Mouse (Mus musculus): ENCODE measurements around the gene Hist4h4. TPM values are rescaled to one million over a fixed set of nuclear protein-coding genes. Genes with fewer than 3 reads are reported as not detected.

Hist4h4 gene
- polyA plus RNA-seq, 1 experiment: 0.63 TPM

DNA sequence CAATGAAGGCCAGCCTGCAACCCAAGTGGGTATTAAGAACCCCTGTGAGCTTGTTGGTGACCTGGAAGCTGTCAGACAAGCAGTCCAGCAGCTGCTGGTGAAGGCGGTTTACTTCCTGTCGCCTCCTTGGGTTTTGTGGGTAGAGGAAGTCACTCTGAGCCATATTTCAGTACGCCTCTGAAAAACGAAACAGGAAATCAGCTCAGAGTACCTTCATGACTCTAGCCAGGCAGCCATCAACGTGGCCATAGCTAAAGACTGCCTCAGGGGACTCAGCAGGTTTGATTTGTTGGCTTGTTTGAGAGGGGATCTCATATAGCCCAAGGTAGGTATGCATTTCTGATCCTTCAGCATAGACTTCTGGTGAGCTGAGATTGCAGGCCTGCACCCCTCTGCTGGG lies 27.5 kb upstream of the Hist4h4 start:
- no peak overlapping the region for H3K4me3 ChIP-seq (ENCODE audit: low read depth, low read length)
- H3K4me1 ChIP-seq (ENCODE audit: control insufficient read depth, insufficient read depth, low read length): no peaks in the 10 kb centered on the region
- no peak overlapping the region for H3K9ac ChIP-seq (ENCODE audit: low read depth, poor library complexity, severe bottlenecking)
- H3K9me3 ChIP-seq (replicated peaks; ENCODE audit: control insufficient read depth, insufficient read depth, low read length, poor library complexity, severe bottlenecking): no peaks in the 10 kb centered on the region
- TF ChIP-seq POLR2A (IDR thresholded peaks at IDR 0.05; ENCODE audit: insufficient read depth, low read length): no peak
- TF ChIP-seq EP300 (IDR thresholded peaks at IDR 0.05; ENCODE audit: insufficient read depth, low read depth, low read length): no peak
- no peak for TF ChIP-seq CTCF (IDR thresholded peaks at IDR 0.05; ENCODE audit: low read depth, low read length)
- H3K36me3 ChIP-seq (ENCODE audit: control insufficient read depth, insufficient read depth, low read length, poor library complexity, severe bottlenecking): no peaks in the 10 kb centered on the region
- no peaks in the 10 kb centered on the region for H3K27me3 ChIP-seq (ENCODE audit: control insufficient read depth, insufficient read depth, low read length, poor library complexity, severe bottlenecking)
- H3K27ac ChIP-seq (ENCODE audit: insufficient read depth, low read length): no peak overlapping the region

DNA sequence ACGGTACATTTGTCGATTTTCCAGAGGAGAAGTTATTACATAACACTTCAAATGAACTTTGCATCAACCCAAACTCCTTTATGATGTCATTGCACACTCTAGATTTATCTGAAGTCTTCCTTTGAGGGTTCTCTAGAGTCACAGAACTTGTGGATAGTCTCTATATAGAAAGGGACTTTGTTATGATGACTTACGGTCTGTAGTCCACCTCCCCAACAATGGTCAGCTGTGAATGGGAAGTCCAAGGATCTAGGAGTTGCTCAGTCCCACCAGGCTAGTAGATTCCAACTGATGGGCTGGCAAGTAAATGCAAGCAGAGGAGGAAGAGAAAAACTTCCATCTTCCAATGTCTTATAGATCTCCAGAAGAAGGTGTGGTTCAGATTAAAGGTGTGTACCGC lies 24.5 kb upstream of the Hist4h4 start:
- TF ChIP-seq EP300 (IDR thresholded peaks at IDR 0.05; ENCODE audit: insufficient read depth, low read depth, low read length) (no peak), CTCF (IDR thresholded peaks at IDR 0.05; ENCODE audit: low read depth, low read length) (no peak), POLR2A (IDR thresholded peaks at IDR 0.05; ENCODE audit: insufficient read depth, low read length) (no peak)
- no peaks in the 10 kb centered on the region for H3K4me1 ChIP-seq (ENCODE audit: control insufficient read depth, insufficient read depth, low read length)
- H3K9ac ChIP-seq (ENCODE audit: low read depth, poor library complexity, severe bottlenecking): peak overlapping the region; percentile 78
- no peak overlapping the region for H3K27ac ChIP-seq (ENCODE audit: insufficient read depth, low read length)
- H3K4me3 ChIP-seq (ENCODE audit: low read depth, low read length): peak overlapping the region; percentile 65
- no peaks in the 10 kb centered on the region for H3K9me3 ChIP-seq (replicated peaks; ENCODE audit: control insufficient read depth, insufficient read depth, low read length, poor library complexity, severe bottlenecking)
- peaks cover 21% of the 10 kb centered on the region for H3K36me3 ChIP-seq (ENCODE audit: control insufficient read depth, insufficient read depth, low read length, poor library complexity, severe bottlenecking)
- H3K27me3 ChIP-seq (ENCODE audit: control insufficient read depth, insufficient read depth, low read length, poor library complexity, severe bottlenecking): no peaks in the 10 kb centered on the region

DNA sequence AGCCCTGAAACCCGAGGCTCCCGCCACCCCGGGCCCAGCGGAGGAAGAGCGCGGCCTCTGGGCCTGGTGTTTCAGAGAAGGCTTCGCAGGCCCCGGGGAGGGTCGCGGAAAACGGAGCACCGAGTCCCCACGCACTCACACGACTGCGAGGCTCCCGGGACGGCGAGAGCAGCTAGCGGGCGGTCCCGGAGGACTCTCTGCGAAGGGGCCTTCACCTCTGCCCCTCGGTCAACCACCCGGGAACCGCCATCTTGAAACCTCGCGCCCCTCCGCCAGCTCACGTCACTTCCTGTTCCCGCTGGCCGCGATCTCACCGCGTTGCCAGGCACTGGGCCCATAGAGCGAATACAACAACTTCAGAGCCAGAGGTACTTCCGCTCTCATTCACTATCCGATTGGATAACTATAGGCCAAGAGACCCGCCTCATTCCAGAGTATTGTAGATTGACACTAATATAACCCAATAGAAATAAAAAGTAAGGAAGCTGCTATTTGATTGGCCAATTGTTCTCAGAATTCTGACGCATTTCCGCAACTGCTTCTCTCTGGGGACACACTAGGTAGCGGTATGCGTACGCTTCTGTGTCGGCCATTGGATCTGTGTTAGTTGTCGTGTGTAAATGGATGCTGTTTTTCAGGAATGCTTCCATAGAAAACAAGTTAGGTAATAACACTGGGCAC lies 23.8 kb upstream of the Hist4h4 start, which contains the start of gene Wbp11:
Wbp11 (minus strand) TSS at position 353 of the 681 bp plus-strand sequence.
- H3K9ac ChIP-seq (ENCODE audit: low read depth, poor library complexity, severe bottlenecking): peak within 1 kb of the TSS; percentile 98
- TF ChIP-seq EP300 (IDR thresholded peaks at IDR 0.05; ENCODE audit: insufficient read depth, low read depth, low read length) (no peak), POLR2A (IDR thresholded peaks at IDR 0.05; ENCODE audit: insufficient read depth, low read length) (peak; percentile 89)
- no peaks in the 10 kb centered on the region for H3K4me1 ChIP-seq (ENCODE audit: control insufficient read depth, insufficient read depth, low read length)
- peak within 1 kb of the TSS; percentile 99 for H3K4me3 ChIP-seq (ENCODE audit: low read depth, low read length)
- H3K27me3 ChIP-seq (ENCODE audit: control insufficient read depth, insufficient read depth, low read length, poor library complexity, severe bottlenecking): no peaks in the 10 kb centered on the region
- no peaks in the 10 kb centered on the region for H3K9me3 ChIP-seq (replicated peaks; ENCODE audit: control insufficient read depth, insufficient read depth, low read length, poor library complexity, severe bottlenecking)
- H3K36me3 ChIP-seq (ENCODE audit: control insufficient read depth, insufficient read depth, low read length, poor library complexity, severe bottlenecking): peaks cover 23% of the 10 kb centered on the region
- H3K27ac ChIP-seq (ENCODE audit: insufficient read depth, low read length): peak within 1 kb of the TSS; percentile 51; the same call in 1 of the 2 replicates

GRCm38 (mm10) chr6:136827516-136827880 lies 23.3 kb upstream of the Hist4h4 start, which contains the start of gene BC049715:
Gene BC049715, plus strand, starts transcription at chr6:136827626.
- no peak for TF ChIP-seq CTCF (IDR thresholded peaks at IDR 0.05; ENCODE audit: low read depth, low read length)
- TF ChIP-seq POLR2A (IDR thresholded peaks at IDR 0.05; ENCODE audit: insufficient read depth, low read length): no peak
- TF ChIP-seq EP300 (IDR thresholded peaks at IDR 0.05; ENCODE audit: insufficient read depth, low read depth, low read length): no peak
- Histone ChIP-seq H3K4me3 (ENCODE audit: low read depth, low read length) (peak within 1 kb of the TSS; percentile 99), H3K27ac (ENCODE audit: insufficient read depth, low read length) (peak within 1 kb of the TSS; percentile 51; the same call in 1 of the 2 replicates), H3K4me1 (ENCODE audit: control insufficient read depth, insufficient read depth, low read length) (no peaks in the 10 kb centered on the region), H3K27me3 (ENCODE audit: control insufficient read depth, insufficient read depth, low read length, poor library complexity, severe bottlenecking) (no peaks in the 10 kb centered on the region), H3K36me3 (ENCODE audit: control insufficient read depth, insufficient read depth, low read length, poor library complexity, severe bottlenecking) (peaks cover 29% of the 10 kb centered on the region), H3K9ac (ENCODE audit: low read depth, poor library complexity, severe bottlenecking) (peak within 1 kb of the TSS; percentile 98), H3K9me3 (replicated peaks; ENCODE audit: control insufficient read depth, insufficient read depth, low read length, poor library complexity, severe bottlenecking) (no peaks in the 10 kb centered on the region)

GRCm38 (mm10) chr6:136827116-136827515 lies 22.9 kb upstream of the Hist4h4 start:
- Histone ChIP-seq H3K27me3 (ENCODE audit: control insufficient read depth, insufficient read depth, low read length, poor library complexity, severe bottlenecking) (no peaks in the 10 kb centered on the region), H3K9me3 (replicated peaks; ENCODE audit: control insufficient read depth, insufficient read depth, low read length, poor library complexity, severe bottlenecking) (no peaks in the 10 kb centered on the region), H3K4me1 (ENCODE audit: control insufficient read depth, insufficient read depth, low read length) (no peaks in the 10 kb centered on the region), H3K9ac (ENCODE audit: low read depth, poor library complexity, severe bottlenecking) (peak overlapping the region; percentile 98), H3K36me3 (ENCODE audit: control insufficient read depth, insufficient read depth, low read length, poor library complexity, severe bottlenecking) (peaks cover 31% of the 10 kb centered on the region), H3K4me3 (ENCODE audit: low read depth, low read length) (peak overlapping the region; percentile 99), H3K27ac (ENCODE audit: insufficient read depth, low read length) (0 out of 2 replicates have a peak overlapping the region, but pooled peaks have one; percentile 51)
- TF ChIP-seq EP300 (IDR thresholded peaks at IDR 0.05; ENCODE audit: insufficient read depth, low read depth, low read length): no peak

DNA sequence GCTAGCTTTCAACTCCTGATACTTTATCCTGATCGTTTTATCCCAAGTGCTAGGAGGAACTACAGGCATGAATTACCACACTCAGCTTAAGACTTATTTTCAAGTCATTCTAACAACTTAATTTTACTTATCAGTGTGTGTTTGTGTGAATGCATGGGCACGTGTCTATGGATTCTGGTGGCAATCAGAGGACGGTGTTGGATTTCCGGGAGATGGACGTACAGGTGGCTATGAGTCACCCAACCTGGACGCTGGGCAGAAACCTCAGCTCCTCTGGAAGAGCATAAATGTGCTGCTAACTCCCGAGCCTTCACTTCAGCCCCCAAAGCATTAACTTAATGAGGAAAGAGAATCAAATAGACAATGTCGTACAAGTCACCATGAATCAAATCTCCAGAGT lies 20.8 kb upstream of the Hist4h4 start:
- TF ChIP-seq POLR2A (IDR thresholded peaks at IDR 0.05; ENCODE audit: insufficient read depth, low read length) (no peak), EP300 (IDR thresholded peaks at IDR 0.05; ENCODE audit: insufficient read depth, low read depth, low read length) (no peak), CTCF (IDR thresholded peaks at IDR 0.05; ENCODE audit: low read depth, low read length) (no peak)
- Histone ChIP-seq H3K4me1 (ENCODE audit: control insufficient read depth, insufficient read depth, low read length) (no peaks in the 10 kb centered on the region), H3K27me3 (ENCODE audit: control insufficient read depth, insufficient read depth, low read length, poor library complexity, severe bottlenecking) (no peaks in the 10 kb centered on the region), H3K27ac (ENCODE audit: insufficient read depth, low read length) (no peak overlapping the region), H3K4me3 (ENCODE audit: low read depth, low read length) (no peak overlapping the region), H3K36me3 (ENCODE audit: control insufficient read depth, insufficient read depth, low read length, poor library complexity, severe bottlenecking) (peaks cover 52% of the 10 kb centered on the region), H3K9me3 (replicated peaks; ENCODE audit: control insufficient read depth, insufficient read depth, low read length, poor library complexity, severe bottlenecking) (no peaks in the 10 kb centered on the region), H3K9ac (ENCODE audit: low read depth, poor library complexity, severe bottlenecking) (no peak overlapping the region)

All from ES-Bruce4 (cell line).